Comparison of ENCODE assay signal across 11 mouse cellular contexts in genomic region chr7:13031069-13031468, GRCm38 (mm10). TPM values are rescaled to one million over a fixed set of nuclear protein-coding genes. Genes with fewer than 3 reads are reported as not detected.
DNase-seq lines count a peak whose midpoint lies in the region; ATAC-seq and TF ChIP-seq lines count a peak whose summit lies in the region.
"Had no signal": no experiment of that assay in that cellular context is flagged by ENCODE, and none has a peak within 500 bp of the region (broad histone marks: within the 10 kb centered on the region; RNA-seq: fewer than 3 reads in every experiment).

No protein-coding gene starts in this region.

- TF ChIP-seq CTCF in thymus, adult 2 months (IDR thresholded peaks at IDR 0.05; ENCODE audit: borderline replicate concordance, control insufficient read depth, extremely low read depth, insufficient read depth, low read length, poor library complexity): no peak

- no peaks in the 10 kb centered on the region for H3K9me3 ChIP-seq in kidney, embryonic 14.5 days (ENCODE audit: control insufficient read depth, low read length)
- H3K9me3 ChIP-seq: G1E; midbrain, embryonic 12.5 days had no signal

- no peak overlapping the region for H3K4me3 ChIP-seq in kidney, embryonic 14.5 days (ENCODE audit: low read length)
- no peak overlapping the region for H3K4me3 ChIP-seq in thymus, adult 2 months (ENCODE audit: control insufficient read depth, insufficient read depth, low read length)
- H3K4me3 ChIP-seq: midbrain, embryonic 12.5 days had no signal

- H3K4me2 ChIP-seq in kidney, embryonic 14.5 days (replicated peaks; ENCODE audit: low read depth, low read length): no peak overlapping the region
- H3K4me2 ChIP-seq: midbrain, embryonic 12.5 days had no signal

- ATAC-seq in kidney, embryonic 14.5 days (ENCODE audit: low FRiP score, low TSS enrichment): no peak
- no peak for ATAC-seq in frontal cortex, adult (ENCODE audit: low TSS enrichment)
- ATAC-seq: inflammation-experienced regulatory T-cells, adult 6 months had no signal

- no peak for TF ChIP-seq POLR2A in thymus, adult 2 months (IDR thresholded peaks at IDR 0.05; ENCODE audit: control insufficient read depth, extremely low read depth, insufficient read depth, low read length, poor library complexity)

- 76% methylated on average over 5 of the region's 5 CpGs for WGBS in kidney, embryonic 14.5 days
- WGBS in thymus, adult 2 months: 82% methylated on average over 5 of the region's 5 CpGs

- H3K9ac ChIP-seq in kidney, embryonic 14.5 days (ENCODE audit: low read depth, low read length): no peak overlapping the region
- H3K9ac ChIP-seq: midbrain, embryonic 12.5 days had no signal

- no peak overlapping the region for H3K27ac ChIP-seq in kidney, embryonic 14.5 days (ENCODE audit: low read depth, low read length)
- no peak overlapping the region for H3K27ac ChIP-seq in thymus, adult 2 months (ENCODE audit: control insufficient read depth, insufficient read depth, low read length)
- H3K27ac ChIP-seq: midbrain, embryonic 12.5 days had no signal

- H3K4me1 ChIP-seq in kidney, embryonic 14.5 days (ENCODE audit: control insufficient read depth, insufficient read depth, low read length): peaks cover 18% of the 10 kb centered on the region
- H3K4me1 ChIP-seq in thymus, adult 2 months (replicated peaks; ENCODE audit: control insufficient read depth, insufficient read depth, low read length): peaks cover 16% of the 10 kb centered on the region

- no peaks in the 10 kb centered on the region for H3K27me3 ChIP-seq in kidney, embryonic 14.5 days (ENCODE audit: control insufficient read depth, insufficient read depth, low read length)
- H3K27me3 ChIP-seq in thymus, adult 2 months (ENCODE audit: control insufficient read depth, insufficient read depth, low read length): no peaks in the 10 kb centered on the region
- H3K27me3 ChIP-seq: midbrain, embryonic 12.5 days had no signal

- peak; percentile 43 to 59 for DNase-seq in cerebellum, postnatal 14 days
- DNase-seq in cerebellum, adult 9-11 months: no peak
- DNase-seq in kidney, postnatal 14 days: peak; percentile 38
- peak; percentile 63 for DNase-seq in thymus, postnatal 4 days
- no peak for DNase-seq in thymus, adult 2 months
- DNase-seq in spleen, postnatal 14 days (ENCODE audit: low spot score in 2 of 2): no peak

- peaks cover 86% of the 10 kb centered on the region for H3K36me3 ChIP-seq in kidney, embryonic 14.5 days (ENCODE audit: control insufficient read depth, insufficient read depth, low read length)
- H3K36me3 ChIP-seq in thymus, adult 2 months (ENCODE audit: control insufficient read depth, insufficient read depth, low read length): peaks cover 62% of the 10 kb centered on the region

RNA-seq across cellular contexts. Expression of gene Chmp2a, which starts 3.5 kb away (rescaled TPM):
- 148 and 165 TPM in 2 replicates for polyA plus RNA-seq in kidney, embryonic 14.5 days (2014; fragmentation: Nextera tagmentation; extraction: Ambion mirVana)
- polyA plus RNA-seq in thymus, adult 2 months (2012; rRNA removed): 65.6 and 65.7 TPM in 2 replicates

RNA-seq across cellular contexts. Expression of gene Ube2m, which starts 7.0 kb away (rescaled TPM):
- 156 and 199 TPM in 2 replicates for polyA plus RNA-seq in kidney, embryonic 14.5 days (2014; fragmentation: Nextera tagmentation; extraction: Ambion mirVana)
- 236 and 244 TPM in 2 replicates for polyA plus RNA-seq in thymus, adult 2 months (2012; rRNA removed)

RNA-seq across cellular contexts. Expression of gene Zbtb45, which starts 21.2 kb away (rescaled TPM):
- polyA plus RNA-seq in kidney, embryonic 14.5 days (2014; fragmentation: Nextera tagmentation; extraction: Ambion mirVana): 19.8 and 29.6 TPM in 2 replicates
- polyA plus RNA-seq in thymus, adult 2 months (2012; rRNA removed): 78.8 and 127 TPM in 2 replicates

RNA-seq across cellular contexts. Expression of gene Mzf1, which starts 23.5 kb away (rescaled TPM):
- 2.4 and 3.2 TPM in 2 replicates for polyA plus RNA-seq in kidney, embryonic 14.5 days (2014; fragmentation: Nextera tagmentation; extraction: Ambion mirVana)
- 3.5 and 4.5 TPM in 2 replicates for polyA plus RNA-seq in thymus, adult 2 months (2012; rRNA removed)

RNA-seq across cellular contexts. Expression of gene Trim28, which starts 32.2 kb away (rescaled TPM):
- 433 and 514 TPM in 2 replicates for polyA plus RNA-seq in kidney, embryonic 14.5 days (2014; fragmentation: Nextera tagmentation; extraction: Ambion mirVana)
- 902 and 905 TPM in 2 replicates for polyA plus RNA-seq in thymus, adult 2 months (2012; rRNA removed)

Comparison
In these comparisons a context has a peak if more than half of its experiments do, and no peak if none do; other contexts are left out.
1. DNase-seq: peak in cerebellum, postnatal 14 days (2 of 2), kidney, postnatal 14 days (single experiment) and thymus, postnatal 4 days (single experiment); none in cerebellum, adult 9-11 months (single experiment), thymus, adult 2 months (single experiment) and spleen, postnatal 14 days (0 of 2).